8 mouse cellular contexts compared by ENCODE assay signal in genomic region chr11:73006377-73006776, GRCm38 (mm10). TPM values are rescaled to one million over a fixed set of nuclear protein-coding genes. Genes with fewer than 3 reads are reported as not detected.
A peak's percentile ranks its signal among the peaks of the same experiment; 100 is the strongest.
DNase-seq lines count a peak whose midpoint lies in the region; ATAC-seq and TF ChIP-seq lines count a peak whose summit lies in the region.

No protein-coding gene starts in this region.

- peak; percentile 72 to 98 for TF ChIP-seq CTCF in CH12.LX (conservative IDR thresholded peaks at IDR 0.05 in 1 of 2, IDR thresholded peaks at IDR 0.05 in 1 of 2; ENCODE audit: low read depth in 2 of 2, low read length in 2 of 2)

- no peak overlapping the region for H3K9ac ChIP-seq in CH12.LX (ENCODE audit: insufficient read depth, low read depth)
- no peak overlapping the region for H3K9ac ChIP-seq in forebrain, embryonic 12.5 days
- H3K9ac ChIP-seq in lung, embryonic 16.5 days (ENCODE audit: low read length), result no peak overlapping the region

- no peaks in the 10 kb centered on the region for H3K79me2 ChIP-seq in CH12.LX (replicated peaks; ENCODE audit: control insufficient read depth, extremely low read depth, insufficient read depth, poor library complexity, severe bottlenecking)

- no peak overlapping the region for H3K4me3 ChIP-seq in CH12.LX (replicated peaks in 1 of 3; ENCODE audit: low read depth in 2 of 3, low read length in 2 of 3, poor library complexity in 1 of 3)
- H3K4me3 ChIP-seq in forebrain, embryonic 12.5 days (replicated peaks), result no peak overlapping the region
- H3K4me3 ChIP-seq in lung, embryonic 16.5 days (ENCODE audit: low read length), result no peak overlapping the region

- H3K27ac ChIP-seq in CH12.LX (ENCODE audit: insufficient read depth, low read depth), result no peak overlapping the region
- no peak overlapping the region for H3K27ac ChIP-seq in forebrain, embryonic 12.5 days
- no peak overlapping the region for H3K27ac ChIP-seq in lung, embryonic 16.5 days (ENCODE audit: low read length)

- WGBS in forebrain, embryonic 12.5 days, result 2% methylated on average over 2 of the region's 2 CpGs
- 2% methylated on average over 2 of the region's 2 CpGs for WGBS in lung, embryonic 16.5 days

- no peak for DNase-seq in frontal cortex, postnatal 10 days (ENCODE audit: low spot score in 2 of 2)
- peak; percentile 90 for DNase-seq in CH12.LX (ENCODE audit: extremely low read depth)
- peak; percentile 69 for DNase-seq in c-Kit-positive CD71-negative TER-119-negative erythroid progenitor cells, embryonic 14.5 days (ENCODE audit: low read depth)
- peak; percentile 56 for DNase-seq in kidney, adult 11 months
- DNase-seq in skeletal muscle tissue, adult 2 months (ENCODE audit: low read depth, low spot score), result peak; percentile 66

- in situ Hi-C loops in CH12.LX (cut with MboI; ENCODE audit: low pct_ligation_motif_present, low pct_unique_long_range_greater_than_20kb, low sequenced_read_pairs), result loop anchor here (10.0 to 25.0 kb wide), 2 partner anchors 432 to 569 kb away; partner anchors contain the start of genes Ggt6 and Mybbp1a

- no peak; the same call in none of the 2 replicates for TF ChIP-seq RAD21 in CH12.LX (IDR thresholded peaks at IDR 0.05; ENCODE audit: low read depth, low read length)

- dilution Hi-C loops in CH12.LX (cut with MboI; ENCODE audit: extremely low pct_ligation_motif_present, extremely low pct_unique_long_range_greater_than_20kb, low sequenced_read_pairs), result no loop called here

- no peaks in the 10 kb centered on the region for H3K27me3 ChIP-seq in CH12.LX (replicated peaks)
- peaks cover 18% of the 10 kb centered on the region; the same call in 1 of the 2 replicates for H3K27me3 ChIP-seq in forebrain, embryonic 12.5 days
- H3K27me3 ChIP-seq in lung, embryonic 16.5 days (ENCODE audit: control insufficient read depth, insufficient read depth, low read depth, low read length), result no peaks in the 10 kb centered on the region

- peak; percentile 45; the same call in 1 of the 2 replicates for ATAC-seq in frontal cortex, adult (ENCODE audit: low TSS enrichment)
- peak; percentile 46; the same call in 1 of the 2 replicates for ATAC-seq in forebrain, embryonic 12.5 days (ENCODE audit: low FRiP score)
- ATAC-seq in lung, embryonic 16.5 days (ENCODE audit: low read depth), result peak; percentile 51

- no peak for TF ChIP-seq POLR2A in CH12.LX (IDR thresholded peaks at IDR 0.05; ENCODE audit: low read depth, low read length)

- H3K36me3 ChIP-seq in CH12.LX (replicated peaks in 1 of 2; ENCODE audit: control insufficient read depth in 1 of 2, insufficient read depth in 1 of 2, low read length in 1 of 2), result peaks cover 20 to 70% of the 10 kb centered on the region in 2 experiments
- H3K36me3 ChIP-seq in forebrain, embryonic 12.5 days (replicated peaks), result no peaks in the 10 kb centered on the region
- no peaks in the 10 kb centered on the region for H3K36me3 ChIP-seq in lung, embryonic 16.5 days (ENCODE audit: control insufficient read depth, insufficient read depth, low read length)

- peak overlapping the region; percentile 2; the same call in 1 of the 2 replicates for H3K4me2 ChIP-seq in CH12.LX (ENCODE audit: insufficient read depth, low read depth, poor library complexity, severe bottlenecking)
- no peak overlapping the region for H3K4me2 ChIP-seq in forebrain, embryonic 12.5 days
- H3K4me2 ChIP-seq in lung, embryonic 16.5 days (ENCODE audit: low read depth, low read length), result no peak overlapping the region

- H3K4me1 ChIP-seq in CH12.LX (ENCODE audit: control insufficient read depth in 1 of 2, insufficient read depth in 2 of 2), result peaks cover 10 to 66% of the 10 kb centered on the region in 2 experiments; a peak in 3 of 4 replicates
- no peaks in the 10 kb centered on the region for H3K4me1 ChIP-seq in forebrain, embryonic 12.5 days
- H3K4me1 ChIP-seq in lung, embryonic 16.5 days (replicated peaks; ENCODE audit: control insufficient read depth, insufficient read depth, low read length), result peaks cover 6% of the 10 kb centered on the region

- peaks cover 3% of the 10 kb centered on the region for H3K9me3 ChIP-seq in CH12.LX (replicated peaks; ENCODE audit: low read length)
- H3K9me3 ChIP-seq in forebrain, embryonic 12.5 days, result no peaks in the 10 kb centered on the region
- H3K9me3 ChIP-seq in lung, embryonic 16.5 days (ENCODE audit: control insufficient read depth, low read length), result no peaks in the 10 kb centered on the region

- no peak for TF ChIP-seq EP300 in CH12.LX (IDR thresholded peaks at IDR 0.05; ENCODE audit: low read length)

TF ChIP-seq in CH12.LX, 34 proteins besides CTCF, POLR2A, EP300 and RAD21:
- peak; percentile 60; the same call in 1 of the 2 replicates for TF ChIP-seq NELFE (IDR thresholded peaks at IDR 0.05; ENCODE audit: low read depth, low read length)
- TF ChIP-seq IRF4 (IDR thresholded peaks at IDR 0.05; ENCODE audit: low read depth, low read length), result 0 out of 2 replicates have a peak, but pooled peaks have one; percentile 39
- no peak for TF ChIP-seq BHLHE40 (IDR thresholded peaks at IDR 0.05; ENCODE audit: low read depth, low read length)
- peak; percentile 90 for TF ChIP-seq ZC3H11A (IDR thresholded peaks at IDR 0.05; ENCODE audit: low read depth, low read length)
- no peak for TF ChIP-seq ZMIZ1 (IDR thresholded peaks at IDR 0.05; ENCODE audit: low read depth, low read length)
- TF ChIP-seq MAZ (IDR thresholded peaks at IDR 0.05; ENCODE audit: low read depth, low read length), result no peak
- TF ChIP-seq TBP (conservative IDR thresholded peaks at IDR 0.05; ENCODE audit: low read depth, low read length), result no peak
- TF ChIP-seq GABPA (IDR thresholded peaks at IDR 0.05; ENCODE audit: insufficient replicate concordance, low read depth, low read length), result no peak
- no peak for TF ChIP-seq TCF12 (IDR thresholded peaks at IDR 0.05; ENCODE audit: low read depth, low read length)
- TF ChIP-seq ETS1 (conservative IDR thresholded peaks at IDR 0.05; ENCODE audit: low read depth, low read length), result no peak
- no peak for TF ChIP-seq ZNF384 (IDR thresholded peaks at IDR 0.05; ENCODE audit: low read depth, low read length)
- TF ChIP-seq NRF1 (IDR thresholded peaks at IDR 0.05; ENCODE audit: low read depth, low read length), result no peak
- TF ChIP-seq SMC3 (IDR thresholded peaks at IDR 0.05; ENCODE audit: low read depth, low read length), result peak; percentile 97
- no peak for TF ChIP-seq SIN3A (IDR thresholded peaks at IDR 0.05; ENCODE audit: low read length)
- TF ChIP-seq HCFC1 (IDR thresholded peaks at IDR 0.05; ENCODE audit: low read depth, low read length), result 0 out of 2 replicates have a peak, but pooled peaks have one; percentile 2
- TF ChIP-seq CHD2 (IDR thresholded peaks at IDR 0.05; ENCODE audit: low read length), result no peak

RNA-seq across cellular contexts. Expression of gene P2rx1, which starts 7.5 kb away (rescaled TPM):
- total RNA-seq in CH12.LX (2012; rRNA removed), result 12.3 and 21.5 TPM in 2 replicates
- total RNA-seq in CH12.LX (2014; rRNA removed), result 15.9 and 18.9 TPM in 2 replicates
- polyA plus RNA-seq in CH12.LX (2012; ENCODE audit: insufficient read length, low read depth), result 22.8 and 23.3 TPM in 2 replicates
- polyA plus RNA-seq in forebrain, embryonic 12.5 days (2016; fragmentation: Nextera tagmentation; extraction: Ambion mirVana), result 0.52 and 0.74 TPM in 2 replicates
- polyA plus RNA-seq in lung, embryonic 16.5 days (2015; fragmentation: Nextera tagmentation; extraction: Ambion mirVana), result 2.2 and 2.6 TPM in 2 replicates

RNA-seq across cellular contexts. Expression of gene Camkk1, which starts 12.4 kb away (rescaled TPM):
- total RNA-seq in CH12.LX (2012; rRNA removed) (8.2 and 9.1 TPM in 2 replicates), CH12.LX (2014; rRNA removed) (5.1 and 6.8 TPM in 2 replicates)
- polyA plus RNA-seq in CH12.LX (2012; ENCODE audit: insufficient read length, low read depth), result 5.0 and 5.4 TPM in 2 replicates
- polyA plus RNA-seq in forebrain, embryonic 12.5 days (2016; fragmentation: Nextera tagmentation; extraction: Ambion mirVana), result 9.0 and 9.7 TPM in 2 replicates
- 7.3 and 7.5 TPM in 2 replicates for polyA plus RNA-seq in lung, embryonic 16.5 days (2015; fragmentation: Nextera tagmentation; extraction: Ambion mirVana)

RNA-seq across cellular contexts. Expression of gene Ncbp3, which starts 41.2 kb away (rescaled TPM):
- total RNA-seq in CH12.LX (2012; rRNA removed), result 12.1 and 13.0 TPM in 2 replicates
- 11.9 and 12.1 TPM in 2 replicates for total RNA-seq in CH12.LX (2014; rRNA removed)
- 13.9 and 15.0 TPM in 2 replicates for polyA plus RNA-seq in CH12.LX (2012; ENCODE audit: insufficient read length, low read depth)
- 12.4 and 13.6 TPM in 2 replicates for polyA plus RNA-seq in forebrain, embryonic 12.5 days (2016; fragmentation: Nextera tagmentation; extraction: Ambion mirVana)
- polyA plus RNA-seq in lung, embryonic 16.5 days (2015; fragmentation: Nextera tagmentation; extraction: Ambion mirVana), result 11.2 and 11.7 TPM in 2 replicates

RNA-seq across cellular contexts. Expression of gene Atp2a3, which starts 45.4 kb away (rescaled TPM):
- total RNA-seq in CH12.LX (2012; rRNA removed) (136 and 218 TPM in 2 replicates), CH12.LX (2014; rRNA removed) (44.1 and 61.4 TPM in 2 replicates)
- polyA plus RNA-seq in CH12.LX (2012; ENCODE audit: insufficient read length, low read depth), result 255 and 279 TPM in 2 replicates
- polyA plus RNA-seq in forebrain, embryonic 12.5 days (2016; fragmentation: Nextera tagmentation; extraction: Ambion mirVana), result 0.60 and 0.68 TPM in 2 replicates
- 21.7 and 23.2 TPM in 2 replicates for polyA plus RNA-seq in lung, embryonic 16.5 days (2015; fragmentation: Nextera tagmentation; extraction: Ambion mirVana)

Comparison
In these comparisons a context has a peak if more than half of its experiments do, and no peak if none do; other contexts are left out.
1. DNase-seq: peak in CH12.LX (single experiment), c-Kit-positive CD71-negative TER-119-negative erythroid progenitor cells, embryonic 14.5 days (single experiment), kidney, adult 11 months (single experiment) and skeletal muscle tissue, adult 2 months (single experiment); none in frontal cortex, postnatal 10 days (0 of 2).
2. Peak in every context shown above with its lines, with median percentiles within 50 percentile points of each other: ATAC-seq.